Mouse (Mus musculus): ENCODE results near the gene Sgpp1. TPM values are rescaled to one million over a fixed set of nuclear protein-coding genes. Genes with fewer than 3 reads are reported as not detected.

The Sgpp1 gene
- polyA plus RNA-seq, 1 experiment from 2014 or later: 10.5 TPM

GRCm38 (mm10) chr12:75733331-75734070 lies 2.0 kb downstream of the Sgpp1 start:
- TF ChIP-seq CTCF (IDR thresholded peaks at IDR 0.05): no peak
- in situ Hi-C loops (cut with MboI; ENCODE audit: low pct_unique_long_range_greater_than_20kb): no loop called here
- ATAC-seq: no peak
- DNase-seq (ENCODE audit: low read depth, low spot score): no peak
- ChIA-PET POLR2A (no interaction called here), CTCF (no interaction called here)
- peaks cover 3% of the 10 kb centered on the region for H3K27me3 ChIP-seq

- ATAC-seq: no peak
- in situ Hi-C loops (cut with MboI; ENCODE audit: low pct_unique_long_range_greater_than_20kb): no loop called here
- H3K27me3 ChIP-seq: peaks cover 3% of the 10 kb centered on the region
- ChIA-PET CTCF (no interaction called here), POLR2A (no interaction called here)
- TF ChIP-seq CTCF (IDR thresholded peaks at IDR 0.05): no peak
- no peak for DNase-seq (ENCODE audit: low read depth, low spot score)
Observed at GRCm38 (mm10) chr12:75731927-75732443, 3.5 kb downstream of the Sgpp1 start.

- in situ Hi-C loops (cut with MboI; ENCODE audit: low pct_unique_long_range_greater_than_20kb): no loop called here
- ATAC-seq (no peak), DNase-seq (ENCODE audit: low read depth, low spot score) (no peak)
- no peak for TF ChIP-seq CTCF (IDR thresholded peaks at IDR 0.05)
- peaks cover 1% of the 10 kb centered on the region for H3K27me3 ChIP-seq
- ChIA-PET POLR2A (no interaction called here), CTCF (interaction anchor here (1.0 kb wide), 1 partner anchor 9 kb away, joined by 3 read pairs; no protein-coding TSS in a partner anchor)
Observed at GRCm38 (mm10) chr12:75731508-75731907, 4.0 kb downstream of the Sgpp1 start.

DNA sequence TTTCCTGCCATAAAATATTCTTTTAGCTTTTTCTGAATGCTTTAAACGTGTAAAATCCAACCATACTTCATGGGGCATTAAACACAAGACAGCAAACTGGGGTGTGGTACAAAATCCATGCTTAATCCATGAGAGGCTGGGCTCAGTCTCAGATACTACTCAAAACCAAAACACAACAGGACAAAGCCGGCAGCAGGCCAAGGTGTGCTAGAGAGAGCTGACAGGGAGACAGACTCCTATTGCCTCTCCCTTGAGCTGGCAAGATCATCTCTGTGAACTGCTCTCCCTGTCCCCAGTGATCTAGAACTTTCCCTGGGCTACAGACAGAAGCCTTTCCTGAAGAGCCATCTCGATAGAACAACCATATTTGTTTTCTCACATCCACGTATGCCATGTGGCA lies 5.1 kb downstream of the Sgpp1 start:
- no peaks in the 10 kb centered on the region for H3K27me3 ChIP-seq
- ChIA-PET POLR2A (no interaction called here), CTCF (interaction anchor here (1.0 kb wide), 1 partner anchor 8 kb away, joined by 3 read pairs; no protein-coding TSS in a partner anchor)
- no peak for DNase-seq (ENCODE audit: low read depth, low spot score)
- in situ Hi-C loops (cut with MboI; ENCODE audit: low pct_unique_long_range_greater_than_20kb): no loop called here
- no peak for TF ChIP-seq CTCF (IDR thresholded peaks at IDR 0.05)
- no peak for ATAC-seq

GRCm38 (mm10) chr12:75729876-75730275 lies 5.7 kb downstream of the Sgpp1 start:
- no peak for TF ChIP-seq CTCF (IDR thresholded peaks at IDR 0.05)
- H3K27me3 ChIP-seq: no peaks in the 10 kb centered on the region
- in situ Hi-C loops (cut with MboI; ENCODE audit: low pct_unique_long_range_greater_than_20kb): no loop called here
- POLR2A ChIA-PET: no interaction called here
- DNase-seq (ENCODE audit: low read depth, low spot score) (no peak), ATAC-seq (no peak)
- CTCF ChIA-PET: no interaction called here

DNA sequence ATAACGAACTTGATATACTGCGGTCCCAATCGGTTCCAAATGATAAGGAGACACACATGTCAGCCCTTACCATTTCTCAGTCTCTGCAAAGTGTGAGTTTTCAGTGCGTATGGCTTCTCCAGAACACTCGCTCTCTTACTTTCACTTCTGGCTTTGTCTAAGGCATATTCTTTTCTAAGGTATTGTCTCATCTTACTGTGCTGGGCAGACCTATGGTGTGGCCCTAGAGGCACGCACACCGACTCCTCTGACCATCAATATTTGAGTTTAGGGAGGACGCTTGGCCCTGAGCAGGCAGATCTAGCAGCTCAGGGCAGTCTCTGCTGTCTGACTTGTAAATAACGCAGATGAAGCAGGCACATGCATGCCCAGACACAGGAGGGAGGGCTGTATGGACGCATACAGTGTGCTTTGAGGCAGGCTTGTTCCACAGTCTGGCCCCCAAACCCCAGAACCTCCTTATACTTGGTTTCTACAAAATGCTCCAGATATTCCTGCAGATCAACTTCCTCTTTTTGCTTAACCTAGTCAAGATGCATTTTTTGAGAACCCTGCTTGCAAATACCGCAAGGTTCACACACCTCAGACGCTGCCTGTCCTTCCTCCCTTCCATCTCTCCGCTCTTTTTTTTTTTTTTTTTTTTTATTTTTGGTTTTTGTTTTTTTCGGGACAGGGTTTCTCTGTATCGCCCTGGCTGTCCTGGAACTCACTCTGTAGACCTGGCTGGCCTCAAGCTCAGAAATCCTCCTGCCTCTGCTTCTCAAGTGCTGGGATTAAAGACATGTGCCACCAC lies 8.0 kb downstream of the Sgpp1 start:
- CTCF ChIA-PET: no interaction called here
- H3K27me3 ChIP-seq: no peaks in the 10 kb centered on the region
- POLR2A ChIA-PET: no interaction called here
- TF ChIP-seq CTCF (IDR thresholded peaks at IDR 0.05): no peak
- ATAC-seq (no peak), DNase-seq (ENCODE audit: low read depth, low spot score) (no peak)
- in situ Hi-C loops (cut with MboI; ENCODE audit: low pct_unique_long_range_greater_than_20kb): no loop called here

DNA sequence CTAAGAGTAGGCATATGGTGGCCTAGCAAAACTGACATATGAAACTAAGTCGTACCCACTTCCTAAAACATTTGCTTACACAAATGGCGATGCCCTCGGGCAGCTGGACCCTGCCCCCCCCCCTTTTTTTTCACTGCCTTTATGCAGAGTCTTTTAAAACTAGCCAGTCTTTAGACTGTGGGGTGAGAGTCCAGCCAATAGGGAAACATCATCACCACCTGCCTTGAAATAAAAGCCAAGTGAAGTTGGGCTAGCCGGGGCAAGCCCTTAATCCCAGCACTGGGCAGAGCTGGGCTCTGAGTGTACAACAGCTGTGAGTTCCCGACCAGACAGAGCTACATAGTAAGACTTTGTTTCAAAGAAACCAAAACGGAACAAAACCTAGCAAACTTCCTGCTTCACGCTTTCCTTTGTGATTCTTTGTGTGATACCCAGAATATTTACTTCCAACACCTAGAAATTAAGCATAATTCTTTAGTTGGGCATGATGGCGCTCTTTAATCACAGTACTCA lies 9.1 kb downstream of the Sgpp1 start:
- DNase-seq (ENCODE audit: low read depth, low spot score) (no peak), ATAC-seq (no peak)
- ChIA-PET CTCF (no interaction called here), POLR2A (no interaction called here)
- in situ Hi-C loops (cut with MboI; ENCODE audit: low pct_unique_long_range_greater_than_20kb): no loop called here
- no peak for TF ChIP-seq CTCF (IDR thresholded peaks at IDR 0.05)
- H3K27me3 ChIP-seq: no peaks in the 10 kb centered on the region

GRCm38 (mm10) chr12:75724621-75725324 lies 10.8 kb downstream of the Sgpp1 start:
- ChIA-PET CTCF (no interaction called here), POLR2A (no interaction called here)
- in situ Hi-C loops (cut with MboI; ENCODE audit: low pct_unique_long_range_greater_than_20kb): no loop called here
- H3K27me3 ChIP-seq: no peaks in the 10 kb centered on the region
- DNase-seq (ENCODE audit: low read depth, low spot score) (no peak), ATAC-seq (no peak)
- no peak for TF ChIP-seq CTCF (IDR thresholded peaks at IDR 0.05)

DNA sequence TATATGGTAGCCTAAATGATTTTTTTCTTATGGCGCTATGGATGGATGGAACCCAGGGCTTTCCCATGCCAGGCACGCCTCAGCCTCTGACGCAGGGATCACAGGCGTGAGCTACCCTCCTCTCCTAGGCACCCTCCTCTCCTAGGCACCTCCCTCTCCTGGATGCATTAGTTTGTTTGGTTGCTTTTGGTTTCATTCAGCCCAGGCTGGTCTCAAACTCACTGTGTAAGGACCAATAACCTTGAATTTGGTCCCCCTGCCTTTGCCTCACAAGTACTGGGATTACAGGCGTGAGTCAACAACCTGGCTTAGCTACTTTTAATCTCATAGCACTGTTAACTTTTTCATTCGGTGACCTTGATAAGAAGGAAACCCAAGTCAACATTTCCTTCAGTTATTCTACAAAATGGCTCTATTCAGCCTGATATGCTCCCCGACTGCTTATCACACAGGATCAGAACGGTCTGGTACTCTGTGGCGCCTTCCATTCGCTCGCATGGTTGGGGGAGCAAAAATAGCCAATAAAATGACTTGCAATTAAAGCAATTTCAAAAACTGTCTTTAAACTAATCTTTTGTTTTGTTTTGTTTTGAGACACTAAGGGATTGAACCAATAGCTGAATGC lies 11.6 kb downstream of the Sgpp1 start:
- no peaks in the 10 kb centered on the region for H3K27me3 ChIP-seq
- TF ChIP-seq CTCF (IDR thresholded peaks at IDR 0.05): no peak
- no peak for ATAC-seq
- CTCF ChIA-PET: no interaction called here
- no peak for DNase-seq (ENCODE audit: low read depth, low spot score)
- in situ Hi-C loops (cut with MboI; ENCODE audit: low pct_unique_long_range_greater_than_20kb): no loop called here
- POLR2A ChIA-PET: no interaction called here

DNA sequence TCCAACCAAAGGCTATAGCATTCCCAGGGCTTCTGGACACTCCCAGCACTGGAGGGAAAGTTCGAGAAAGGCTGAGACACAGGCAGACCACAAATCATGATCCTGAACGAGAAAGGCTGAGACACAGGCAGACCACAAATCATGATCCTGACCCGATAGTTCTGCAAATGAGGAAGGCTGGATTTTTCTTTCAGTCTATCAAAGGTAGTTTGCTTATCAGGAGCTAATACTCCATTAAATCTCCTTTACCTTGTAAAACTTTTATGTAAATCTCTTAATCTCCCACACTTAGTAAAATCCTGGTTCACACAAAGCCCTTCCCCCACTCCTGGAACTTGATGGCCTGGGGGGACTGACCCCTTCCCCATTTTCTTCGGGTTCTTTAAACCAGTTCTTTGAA lies 13.6 kb downstream of the Sgpp1 start:
- ATAC-seq (no peak), DNase-seq (ENCODE audit: low read depth, low spot score) (no peak)
- TF ChIP-seq CTCF (IDR thresholded peaks at IDR 0.05): no peak
- POLR2A ChIA-PET: no interaction called here
- H3K27me3 ChIP-seq: no peaks in the 10 kb centered on the region
- CTCF ChIA-PET: interaction anchor here (1.1 to 1.6 kb wide), 2 partner anchors 9 to 61 kb away, joined by 3 read pairs; no protein-coding TSS in a partner anchor
- in situ Hi-C loops (cut with MboI; ENCODE audit: low pct_unique_long_range_greater_than_20kb): no loop called here
